Mouse (Mus musculus) intestine, postnatal 0 days (tissue): ENCODE results near the gene Grip1. TPM values are rescaled to one million over a fixed set of nuclear protein-coding genes. Genes with fewer than 3 reads are reported as not detected.

ENCODE experiments used
- ATAC-seq: fragments of 200-750 bp; cut with Nextera tagmentation; 2 replicates; pipeline ENCODE4 v1.8.0; 2017; ENCODE audit warnings: mild to moderate bottlenecking, moderate TSS enrichment, moderate library complexity
- H3K27ac ChIP-seq: fragments of 300-500 bp; sonication (generic); 2 replicates; pipeline ENCODE4 v1.5.1; 2014; ENCODE audit warnings: mild to moderate bottlenecking, low read depth, low read length, moderate library complexity
- H3K27me3 ChIP-seq: fragments of 300-500 bp; sonication (generic); replicated peaks from 2 replicates; pipeline ENCODE4 v1.6.1; 2014; ENCODE audit warnings: low read length, mixed read lengths; ENCODE audit not compliant: control insufficient read depth, insufficient read depth
- H3K36me3 ChIP-seq: fragments of 300-500 bp; sonication (generic); 2 replicates; pipeline ENCODE4 v1.6.1; 2014; ENCODE audit warnings: mild to moderate bottlenecking, moderate library complexity; ENCODE audit not compliant: control insufficient read depth, insufficient read depth
- H3K4me1 ChIP-seq: fragments of 300-500 bp; sonication (generic); replicated peaks from 2 replicates; pipeline ENCODE4 v1.6.1; 2014; ENCODE audit warnings: antibody characterized with exemption, low read length, mixed read lengths; ENCODE audit not compliant: control insufficient read depth, insufficient read depth
- H3K4me2 ChIP-seq: fragments of 300-500 bp; sonication (generic); replicated peaks from 2 replicates; pipeline ENCODE4 v1.6.1; 2014; ENCODE audit warnings: low read depth, mild to moderate bottlenecking, moderate library complexity
- H3K4me3 ChIP-seq: fragments of 300-500 bp; sonication (generic); 2 replicates; pipeline ENCODE4 v1.5.1; 2014; ENCODE audit warnings: low read depth, low read length
- H3K9ac ChIP-seq: fragments of 300-500 bp; sonication (generic); 2 replicates; pipeline ENCODE4 v1.6.1; 2014; ENCODE audit warnings: mild to moderate bottlenecking, low read depth, low read length
- H3K9me3 ChIP-seq: fragments of 300-500 bp; sonication (generic); 2 replicates; pipeline ENCODE4 v1.6.1; 2016; ENCODE audit warnings: mixed run types; ENCODE audit not compliant: control insufficient read depth
- CTCF ChIP-seq: sonication (generic); IDR thresholded peaks from 2 replicates; pipeline ENCODE4 v1.5.1; 2016; ENCODE audit warnings: low read depth, mild to moderate bottlenecking, control low read depth, antibody characterized with exemption, moderate library complexity
- WGBS: fragments of 180-500 bp; shearing (Covaris S2); extraction: QIAGEN DNeasy Blood & Tissue Kit; methylation state at CpG from one replicate; pipeline ENCODE4 v1.1.7; 2014; 5-methylcytosine and 5-hydroxymethylcytosine counted together
- polyA plus RNA-seq: library from polyadenylated mRNA; unstranded; fragments of >200 nt; fragmentation: Nextera tagmentation; extraction: Ambion mirVana; gene quantifications from 2 replicates; pipeline ENCODE4 v1.2.1, GENCODE M21; 2015

The Grip1 gene
- polyA plus RNA-seq, 1 experiment from 2014 or later: 0.48 TPM

DNA sequence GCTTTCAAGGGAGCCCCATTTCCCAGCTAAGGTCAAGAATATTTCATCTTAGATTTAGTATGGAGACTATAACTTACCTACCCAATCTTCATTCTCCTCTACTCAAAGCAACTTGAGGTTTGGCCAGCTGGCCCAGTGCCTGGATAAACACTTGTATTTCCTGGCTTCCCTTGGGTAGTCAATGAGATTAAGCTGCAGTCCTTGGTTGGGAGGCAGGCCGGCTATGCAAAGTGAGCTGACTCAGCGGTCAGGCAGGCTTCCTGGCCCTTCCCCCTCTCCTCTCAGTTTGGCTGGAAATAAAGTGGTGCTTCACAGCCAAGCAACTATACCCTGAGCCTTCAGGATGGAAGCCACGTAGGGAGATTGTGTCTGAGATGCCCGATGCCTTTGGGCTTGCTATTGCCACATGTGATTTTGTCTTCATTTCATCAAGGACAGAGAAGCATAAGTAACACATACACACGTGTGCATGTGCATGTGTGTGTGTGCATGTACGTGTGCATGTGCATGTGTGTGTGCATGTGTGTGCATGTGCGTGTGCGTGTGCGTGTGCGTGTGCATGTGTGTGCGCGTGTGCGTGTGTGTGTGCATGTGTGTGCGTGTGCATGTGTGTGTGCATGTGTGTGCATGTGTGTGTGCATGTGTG, 161.7 kb downstream of the Grip1 start:
- Histone ChIP-seq H3K4me1 (no peaks in the 10 kb centered on the region), H3K4me2 (0 out of 2 replicates have a peak overlapping the region, but pooled peaks have one; percentile 40), H3K27ac (no peak overlapping the region), H3K36me3 (no peaks in the 10 kb centered on the region), H3K9me3 (no peaks in the 10 kb centered on the region), H3K27me3 (no peaks in the 10 kb centered on the region), H3K9ac (no peak overlapping the region), H3K4me3 (no peak overlapping the region)
- TF ChIP-seq CTCF: no peak
- 71% methylated on average over 14 of the region's 14 CpGs for WGBS
- no peak for ATAC-seq

DNA sequence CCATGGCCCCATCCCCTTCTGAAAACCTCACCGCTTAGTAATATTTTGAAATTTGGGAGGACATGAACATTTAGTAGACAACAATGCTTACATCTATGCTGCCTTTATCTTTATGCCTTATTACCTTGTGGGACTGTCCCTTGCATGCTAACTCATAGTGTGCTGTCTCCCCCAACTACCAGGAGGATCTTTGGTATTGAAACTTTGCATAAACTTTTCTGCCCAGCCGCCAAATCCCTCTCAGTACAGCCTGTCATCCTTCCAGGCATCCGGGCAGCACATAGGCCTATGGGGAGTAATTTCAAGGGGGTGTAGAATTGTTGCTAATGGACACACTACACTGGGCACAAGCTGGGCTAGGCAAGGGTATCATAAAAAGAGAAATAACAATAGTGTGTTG, 162.4 kb downstream of the Grip1 start:
- no peaks in the 10 kb centered on the region for H3K9me3 ChIP-seq
- no peaks in the 10 kb centered on the region for H3K4me1 ChIP-seq
- H3K9ac ChIP-seq: no peak overlapping the region
- no peak for ATAC-seq
- 82% methylated on average over 3 of the region's 3 CpGs for WGBS
- H3K4me3 ChIP-seq: no peak overlapping the region
- H3K27me3 ChIP-seq: no peaks in the 10 kb centered on the region
- TF ChIP-seq CTCF: no peak
- no peak overlapping the region for H3K27ac ChIP-seq
- H3K4me2 ChIP-seq: no peak overlapping the region
- no peaks in the 10 kb centered on the region for H3K36me3 ChIP-seq

DNA sequence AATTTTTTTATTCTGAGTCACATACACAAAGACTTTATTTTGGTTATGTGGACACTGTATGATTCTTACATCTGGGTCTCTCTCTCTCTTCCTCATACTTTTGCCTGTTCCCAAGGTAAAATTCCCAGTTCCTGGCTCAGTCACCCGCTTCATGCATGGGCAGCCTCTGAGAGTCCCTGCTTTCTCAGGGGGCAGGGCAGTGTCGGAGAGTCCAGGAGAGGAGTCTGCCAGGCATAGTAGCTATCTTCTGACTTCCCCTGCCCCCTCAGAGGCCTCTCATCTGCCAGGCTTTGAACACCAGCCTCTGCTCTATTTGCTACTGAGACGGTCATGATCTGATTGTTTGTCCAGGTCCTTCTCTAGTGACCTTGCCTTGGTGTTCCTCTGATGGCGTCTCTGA, 175.0 kb downstream of the Grip1 start:
- H3K4me3 ChIP-seq: no peak overlapping the region
- H3K4me2 ChIP-seq: no peak overlapping the region
- WGBS: 67% methylated on average over 4 of the region's 4 CpGs
- no peaks in the 10 kb centered on the region for H3K27me3 ChIP-seq
- H3K36me3 ChIP-seq: no peaks in the 10 kb centered on the region
- ATAC-seq: no peak
- H3K9me3 ChIP-seq: no peaks in the 10 kb centered on the region
- TF ChIP-seq CTCF: no peak
- H3K27ac ChIP-seq: no peak overlapping the region
- no peaks in the 10 kb centered on the region for H3K4me1 ChIP-seq
- no peak overlapping the region for H3K9ac ChIP-seq

DNA sequence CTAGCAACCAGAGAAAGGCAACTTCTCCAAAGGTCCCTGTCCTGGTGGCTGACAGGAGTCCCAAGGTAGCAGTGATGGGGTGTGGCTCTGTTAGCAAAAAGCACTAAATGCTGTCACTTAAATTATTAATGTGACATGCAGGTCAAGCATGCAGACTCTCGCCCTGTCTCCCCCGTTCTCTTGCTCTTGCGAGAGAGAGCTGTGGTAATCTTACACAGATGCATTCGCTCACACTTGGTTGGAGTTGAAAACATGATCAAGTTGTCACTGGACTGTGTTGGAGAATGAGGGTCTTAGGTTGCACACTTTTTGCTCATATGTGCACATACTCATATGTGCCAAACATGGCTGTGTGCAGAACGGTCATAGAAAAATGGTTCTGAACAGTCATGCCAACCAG, 176.8 kb downstream of the Grip1 start:
- H3K4me3 ChIP-seq: no peak overlapping the region
- no peak overlapping the region for H3K9ac ChIP-seq
- no peak for ATAC-seq
- no peak overlapping the region for H3K27ac ChIP-seq
- no peaks in the 10 kb centered on the region for H3K4me1 ChIP-seq
- H3K4me2 ChIP-seq: no peak overlapping the region
- no peaks in the 10 kb centered on the region for H3K9me3 ChIP-seq
- H3K36me3 ChIP-seq: no peaks in the 10 kb centered on the region
- 87% methylated on average over 5 of the region's 5 CpGs for WGBS
- no peak for TF ChIP-seq CTCF
- no peaks in the 10 kb centered on the region for H3K27me3 ChIP-seq

DNA sequence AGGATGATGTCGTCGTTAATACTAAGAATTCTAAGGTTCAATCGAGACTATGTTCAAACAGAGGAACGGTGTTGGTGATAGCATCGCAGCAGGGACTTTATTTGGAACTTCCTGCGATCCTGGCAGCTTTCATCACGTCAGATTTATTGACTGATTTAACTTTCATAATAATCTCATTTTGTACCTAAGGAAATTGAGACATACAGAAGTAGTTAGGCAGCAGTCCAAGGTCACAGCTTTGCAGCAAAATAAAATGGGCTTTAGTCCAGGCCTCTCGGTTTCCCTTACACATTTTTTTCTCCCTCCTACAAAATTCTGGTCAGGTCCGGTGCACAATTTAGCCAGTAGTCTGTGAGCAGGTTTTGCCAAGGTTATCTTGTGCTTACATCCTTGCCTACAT, 178.3 kb downstream of the Grip1 start:
- Histone ChIP-seq H3K4me2 (no peak overlapping the region), H3K36me3 (no peaks in the 10 kb centered on the region), H3K4me3 (no peak overlapping the region), H3K9me3 (no peaks in the 10 kb centered on the region), H3K4me1 (no peaks in the 10 kb centered on the region), H3K27ac (no peak overlapping the region), H3K9ac (no peak overlapping the region), H3K27me3 (no peaks in the 10 kb centered on the region)
- no peak for TF ChIP-seq CTCF
- 66% methylated on average over 9 of the region's 9 CpGs for WGBS
- ATAC-seq: no peak

DNA sequence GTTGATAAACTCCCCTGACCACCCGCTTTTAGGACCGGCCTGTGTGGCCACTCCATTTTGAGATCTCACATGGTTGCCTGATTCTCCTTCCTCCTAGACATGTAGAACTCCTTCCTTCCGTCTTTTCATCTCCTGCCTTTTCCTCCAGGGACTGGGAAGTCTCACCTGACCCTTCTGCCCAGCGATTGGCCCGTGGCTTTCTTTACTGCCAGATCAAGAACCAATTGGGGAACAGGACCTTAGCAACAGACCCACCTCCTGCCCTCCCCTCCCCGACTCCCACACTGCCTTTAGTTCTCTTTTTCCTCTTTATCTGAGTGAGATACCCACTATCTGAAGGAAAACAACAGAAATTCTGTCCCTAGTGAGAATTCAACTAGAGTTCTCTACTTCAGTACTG, 180.9 kb downstream of the Grip1 start:
- H3K4me2 ChIP-seq: peak overlapping the region; percentile 13
- no peak overlapping the region for H3K4me3 ChIP-seq
- peak; percentile 51; the same call in 1 of the 2 replicates for ATAC-seq

More for the DNA sequence above, 180.9 kb downstream of the Grip1 start:
- no peak overlapping the region for H3K27ac ChIP-seq
- no peaks in the 10 kb centered on the region for H3K36me3 ChIP-seq
- no peaks in the 10 kb centered on the region for H3K27me3 ChIP-seq
- TF ChIP-seq CTCF: no peak
- H3K9ac ChIP-seq: no peak overlapping the region
- 58% methylated on average over 6 of the region's 6 CpGs for WGBS
- no peaks in the 10 kb centered on the region for H3K4me1 ChIP-seq
- H3K9me3 ChIP-seq: no peaks in the 10 kb centered on the region
